Mouse (Mus musculus): ENCODE measurements at regions not wholly inside any gene's neighbourhood (a gene's known extent, or its start where the extent isn't known, plus 50 kb on each side); places are given as distances from the start of the nearest gene placed in this dataset.

DNA sequence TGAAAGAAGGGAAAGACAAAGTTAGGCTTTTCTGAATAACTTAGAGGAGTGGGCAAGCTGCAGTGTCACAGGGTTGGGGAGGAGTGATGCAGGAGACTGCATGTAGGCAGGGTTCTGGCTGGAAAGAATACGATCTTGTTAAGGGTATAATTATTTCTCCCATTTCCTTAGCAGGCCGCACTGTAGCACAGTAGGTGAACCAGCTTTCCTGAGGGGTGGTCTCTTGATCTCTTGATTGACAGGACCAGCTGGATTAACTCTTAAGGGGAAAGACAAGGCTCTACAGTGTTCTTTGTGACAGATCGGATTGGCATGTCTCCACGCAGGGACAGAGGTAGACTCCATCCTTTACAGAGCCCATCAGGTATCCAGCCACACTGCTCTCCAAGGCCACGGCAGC is 54.5 kb upstream of the Meis1 start:
- DNase-seq (ENCODE audit: low spot score) = no peak

DNA sequence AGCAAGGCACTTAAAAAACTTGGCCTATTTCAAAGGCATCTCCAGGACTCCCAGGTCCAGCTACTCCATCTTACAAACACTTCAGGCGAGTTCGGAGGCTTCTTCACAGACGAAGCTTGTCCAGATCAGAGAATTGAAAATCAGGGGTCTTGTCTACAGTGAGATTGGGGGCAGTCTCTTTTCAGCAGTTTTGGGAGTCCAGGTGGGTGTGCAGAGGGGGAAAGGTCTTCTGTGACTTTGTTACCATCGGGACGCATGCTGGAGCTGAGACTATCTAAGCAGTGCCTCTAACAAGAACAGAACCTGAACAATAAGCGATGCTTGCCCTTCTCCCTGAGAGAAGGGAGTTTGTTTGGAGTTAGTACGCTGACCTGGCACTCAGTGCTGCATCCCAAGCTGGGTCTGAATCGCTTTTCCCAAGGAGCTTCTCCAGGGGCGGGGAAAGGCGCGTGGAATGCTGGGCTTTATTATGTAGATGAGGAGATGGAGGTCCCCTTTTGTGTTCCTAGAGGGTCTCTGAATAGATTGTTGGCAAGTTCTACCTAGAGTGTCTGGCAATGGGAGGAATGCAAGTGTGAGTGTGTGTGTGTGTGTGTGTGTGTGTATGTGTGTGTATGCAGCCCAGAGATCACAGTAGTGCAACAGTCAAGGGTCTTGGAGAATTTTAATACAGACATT is 55.2 kb upstream of the Meis1 start:
- no peak for DNase-seq (ENCODE audit: low spot score)

DNA sequence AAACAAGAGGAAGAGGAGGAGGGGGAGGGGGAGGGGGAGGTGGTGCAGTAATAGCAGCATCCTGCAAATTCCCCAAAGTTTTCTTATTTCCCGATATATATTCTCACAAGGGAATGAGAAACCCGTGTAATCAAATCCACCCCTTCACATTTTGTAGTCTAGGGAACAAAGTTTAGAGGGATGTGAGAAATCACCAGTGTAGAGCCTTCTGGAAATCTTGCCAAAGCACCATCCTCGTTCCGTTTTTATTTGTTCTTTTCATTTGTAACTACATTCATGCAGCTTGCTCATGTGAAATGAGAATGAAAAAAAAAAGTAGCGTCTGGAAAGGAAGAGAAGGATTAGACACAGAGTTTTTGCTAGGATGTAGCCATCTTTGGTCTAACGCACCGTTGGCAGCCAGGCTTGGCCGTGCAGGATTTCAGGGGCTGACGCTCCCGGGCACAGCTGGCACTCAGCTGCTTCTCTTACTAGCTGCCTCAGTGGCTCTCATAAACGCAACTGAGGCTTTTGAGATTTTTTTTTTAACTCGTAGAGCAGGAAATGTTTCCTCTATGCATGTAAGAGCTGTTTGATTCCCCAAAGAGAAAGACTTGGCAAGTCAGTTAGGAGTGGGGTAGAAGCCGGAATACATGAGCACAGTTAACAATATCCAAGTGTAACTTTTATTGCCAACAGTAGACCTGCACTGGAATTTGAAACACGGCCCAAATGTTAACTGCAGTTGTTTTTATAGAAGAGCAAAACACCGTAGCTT is 72.5 kb upstream of the Meis1 start:
- DNase-seq (ENCODE audit: low spot score) = no peak

DNA sequence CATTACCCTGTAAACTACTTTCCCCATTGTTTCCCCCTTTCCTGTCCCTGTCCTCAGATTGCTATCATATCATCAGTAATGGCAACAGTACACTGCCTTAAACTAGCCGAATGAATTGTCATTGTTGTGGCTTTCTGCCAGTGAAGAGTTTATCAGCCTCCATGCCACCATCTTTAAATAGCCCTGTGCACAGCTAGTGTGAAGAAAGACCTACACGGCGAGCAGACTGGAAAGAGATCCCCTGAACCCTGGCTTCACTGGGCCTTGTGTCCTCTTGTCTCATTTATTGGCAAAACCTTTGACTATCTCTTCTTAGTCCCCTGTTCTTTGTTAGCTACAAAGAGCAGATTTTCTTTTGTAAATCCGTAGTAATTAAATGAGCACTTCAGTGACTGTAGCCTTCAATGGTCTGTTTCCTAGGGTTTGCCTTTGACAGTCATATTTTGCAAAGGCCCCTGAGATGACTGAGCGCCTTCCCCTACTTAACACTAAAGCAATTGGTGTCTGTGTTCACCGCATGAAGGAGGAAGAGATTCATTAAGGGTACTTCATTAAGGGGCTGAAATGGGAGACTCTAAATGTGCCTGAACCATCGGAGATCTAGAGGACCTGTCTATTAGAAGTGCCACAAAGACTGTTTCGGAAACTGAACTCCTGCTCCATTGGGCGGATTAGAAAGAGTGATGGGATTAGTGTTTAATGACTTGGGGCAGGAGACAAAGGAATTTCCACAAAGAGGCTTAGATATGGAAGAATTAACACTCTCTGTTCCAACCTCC is 74.4 kb upstream of the Meis1 start:
- DNase-seq (ENCODE audit: low spot score) = no peak

DNA sequence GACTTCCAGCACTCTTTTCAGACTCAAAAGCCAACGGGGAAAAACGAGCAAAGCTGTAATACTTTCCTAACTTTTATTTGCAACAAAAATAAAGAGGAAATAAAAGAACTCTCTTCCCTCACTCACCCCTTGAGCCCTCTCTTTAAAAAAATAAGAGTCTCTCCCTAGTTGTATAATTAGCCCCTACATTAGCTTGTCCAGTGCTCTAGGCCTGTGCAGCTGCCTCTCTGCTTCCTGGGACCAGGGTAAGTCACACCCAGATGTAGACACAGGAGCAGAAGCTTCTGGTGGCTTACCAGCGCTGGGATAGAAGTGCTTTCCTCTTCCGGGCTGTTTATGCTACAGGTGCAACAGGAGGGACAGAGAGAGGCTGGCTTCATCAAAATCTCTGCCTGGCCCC is 75.0 kb upstream of the Meis1 start:
- no peak for DNase-seq (ENCODE audit: low spot score)

DNA sequence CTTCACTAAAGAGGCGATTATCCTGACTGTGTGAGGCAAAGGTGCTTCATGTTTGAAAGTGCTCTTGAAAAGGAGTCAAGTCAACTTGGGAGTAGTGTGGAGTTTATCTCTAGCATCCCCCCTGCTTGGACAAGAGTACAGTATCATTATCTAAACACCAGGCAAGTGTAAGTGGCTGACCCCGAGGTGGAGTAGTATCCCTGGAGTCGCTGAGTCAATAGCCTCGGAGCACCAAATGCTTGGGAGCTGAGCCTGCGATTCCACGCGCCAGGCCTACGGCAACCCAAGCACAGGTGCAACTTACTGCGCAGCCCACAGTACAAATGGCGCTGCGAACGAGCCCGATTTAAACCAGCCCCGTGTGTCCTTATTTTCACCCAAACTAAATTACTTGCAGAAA is 75.4 kb upstream of the Meis1 start:
- DNase-seq (ENCODE audit: low spot score) = no peak

DNA sequence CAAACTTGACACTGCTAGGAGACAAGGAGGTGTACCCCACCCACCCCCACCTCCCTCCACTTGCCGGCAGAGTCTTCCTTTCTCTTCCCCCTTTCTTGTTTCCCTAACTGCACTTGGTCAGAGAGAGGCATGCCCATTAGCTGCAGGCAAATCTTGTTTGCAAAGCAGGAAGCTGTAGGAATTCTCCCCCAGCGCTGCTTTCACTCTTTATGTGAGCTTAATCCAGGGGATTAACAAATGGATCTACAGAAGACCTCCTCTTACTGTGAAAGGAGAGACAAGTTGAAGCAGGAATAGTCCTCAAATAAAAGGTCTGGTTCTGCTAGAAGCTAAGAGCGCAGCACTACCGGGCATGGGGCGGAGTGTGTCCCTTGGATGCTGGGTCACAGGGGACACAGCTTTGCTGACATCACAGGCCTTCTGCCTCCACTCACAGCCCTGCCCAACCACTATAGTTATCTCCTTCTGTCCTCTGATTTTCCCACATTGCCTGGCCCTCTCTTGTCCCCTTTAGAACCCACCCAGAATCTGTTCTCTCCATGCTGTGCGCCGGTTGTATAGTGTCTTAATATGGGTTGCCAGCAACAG is 84.3 kb upstream of the Meis1 start:
- no peak for DNase-seq (ENCODE audit: low spot score)

DNA sequence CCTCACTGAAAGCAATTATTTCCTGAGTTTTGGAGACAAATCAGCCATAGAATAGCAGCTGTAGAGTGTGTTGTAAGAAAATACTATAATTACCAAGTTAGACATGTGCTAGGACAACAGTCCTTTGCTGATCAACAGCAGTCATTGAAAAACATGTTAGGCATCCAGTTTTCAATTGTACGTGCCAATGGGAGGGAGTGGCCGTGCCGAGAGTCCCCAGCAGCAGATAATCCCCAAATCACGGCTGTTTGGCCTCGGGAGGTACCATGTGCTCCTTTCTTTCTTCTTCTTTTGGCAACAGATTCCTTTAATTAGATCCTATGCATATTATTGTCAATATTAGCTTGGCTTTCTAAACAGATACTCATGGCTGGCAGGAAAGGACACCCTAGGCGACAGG is 88.4 kb upstream of the Meis1 start:
- no peak for DNase-seq (ENCODE audit: low spot score)

DNA sequence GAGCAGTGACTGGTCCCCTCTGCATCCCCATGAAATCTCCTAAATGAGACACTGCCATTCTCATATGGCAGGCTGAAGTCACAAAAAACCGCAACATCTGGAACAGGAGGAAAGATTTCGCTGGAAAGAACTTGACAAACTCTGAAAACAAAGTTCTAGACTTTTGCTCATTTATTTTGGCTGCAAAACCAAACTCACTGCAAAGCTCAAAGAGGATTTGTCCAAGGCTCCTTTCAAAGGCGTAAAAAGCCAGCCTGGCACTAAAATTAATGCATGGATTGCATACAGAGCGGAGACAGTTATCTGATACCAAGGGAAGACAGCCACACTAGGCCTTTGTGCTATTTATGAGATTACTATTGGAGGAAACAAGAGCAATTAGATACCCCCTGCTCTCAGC is 90.3 kb upstream of the Meis1 start:
- no peak for DNase-seq (ENCODE audit: low spot score)

DNA sequence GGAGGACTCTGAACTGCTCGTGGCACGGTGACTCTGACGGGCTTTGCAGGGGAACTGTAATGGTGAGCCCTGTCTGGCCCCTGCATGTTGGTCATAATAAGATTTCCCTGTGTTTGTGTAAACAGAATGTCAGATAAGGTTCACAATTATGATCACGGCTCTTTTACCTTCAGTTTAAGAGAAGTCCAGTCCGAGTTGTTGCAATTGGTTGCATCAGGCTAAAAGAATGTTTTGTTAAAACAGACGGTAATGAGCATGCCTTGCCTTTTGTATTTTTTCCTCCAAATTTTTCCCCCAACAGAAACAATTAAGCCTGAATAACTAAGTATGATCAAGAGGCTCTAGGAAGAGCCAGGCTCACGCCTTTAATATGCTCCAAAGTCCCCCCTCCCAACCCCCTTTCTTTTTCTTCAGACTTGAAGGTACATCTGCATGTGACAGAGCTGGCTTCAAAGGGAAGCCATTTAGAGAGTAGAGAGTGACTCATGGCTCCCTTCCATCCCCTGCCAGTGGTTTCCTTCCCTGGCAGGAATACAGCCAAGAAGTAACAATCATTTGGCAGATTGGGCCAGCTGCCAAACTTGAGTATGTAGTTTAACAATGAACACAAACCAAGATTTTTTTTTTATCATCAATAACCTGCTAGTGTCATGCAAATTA is 93.3 kb upstream of the Meis1 start:
- no peak for DNase-seq (ENCODE audit: low spot score)

DNA sequence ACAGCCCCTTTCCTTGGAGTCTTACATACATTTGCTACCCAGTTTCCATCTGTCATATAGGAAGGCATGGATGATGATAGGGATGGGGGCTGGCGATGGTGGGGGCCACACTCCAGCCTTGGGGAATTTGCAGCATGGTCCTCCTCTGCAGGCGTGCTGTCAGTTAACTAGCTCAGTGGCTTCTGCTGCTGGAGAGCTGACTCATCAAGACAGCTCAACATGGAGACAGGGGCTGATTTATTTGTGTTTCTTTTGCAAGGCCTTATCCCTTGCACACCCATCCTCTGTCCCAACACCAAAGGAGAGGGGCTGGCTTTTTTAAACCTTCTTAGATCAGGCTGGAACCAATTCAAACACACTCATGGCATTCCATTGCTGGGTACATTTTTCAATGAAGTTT is 98.3 kb upstream of the Meis1 start:
- DNase-seq (ENCODE audit: low spot score) = no peak

DNA sequence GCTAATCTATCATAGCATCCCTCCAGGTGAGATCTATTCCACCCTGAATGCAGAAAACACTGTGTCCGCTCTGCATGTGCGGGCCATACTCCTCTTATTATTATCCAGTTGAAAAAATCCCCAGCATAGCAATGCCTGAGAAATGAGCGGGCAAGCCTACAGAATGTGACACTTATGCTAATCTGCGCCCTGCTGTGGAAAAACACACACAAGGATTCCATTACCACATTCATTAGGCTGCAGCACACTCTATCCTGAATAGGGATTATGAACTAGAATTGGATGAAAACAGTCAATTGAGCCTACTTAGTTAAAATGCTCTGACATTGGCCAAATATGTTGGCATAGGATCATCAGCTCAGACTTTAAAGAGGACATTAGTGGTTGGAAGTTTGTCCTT is 99.5 kb upstream of the Meis1 start:
- no peak for DNase-seq (ENCODE audit: low spot score)

DNA sequence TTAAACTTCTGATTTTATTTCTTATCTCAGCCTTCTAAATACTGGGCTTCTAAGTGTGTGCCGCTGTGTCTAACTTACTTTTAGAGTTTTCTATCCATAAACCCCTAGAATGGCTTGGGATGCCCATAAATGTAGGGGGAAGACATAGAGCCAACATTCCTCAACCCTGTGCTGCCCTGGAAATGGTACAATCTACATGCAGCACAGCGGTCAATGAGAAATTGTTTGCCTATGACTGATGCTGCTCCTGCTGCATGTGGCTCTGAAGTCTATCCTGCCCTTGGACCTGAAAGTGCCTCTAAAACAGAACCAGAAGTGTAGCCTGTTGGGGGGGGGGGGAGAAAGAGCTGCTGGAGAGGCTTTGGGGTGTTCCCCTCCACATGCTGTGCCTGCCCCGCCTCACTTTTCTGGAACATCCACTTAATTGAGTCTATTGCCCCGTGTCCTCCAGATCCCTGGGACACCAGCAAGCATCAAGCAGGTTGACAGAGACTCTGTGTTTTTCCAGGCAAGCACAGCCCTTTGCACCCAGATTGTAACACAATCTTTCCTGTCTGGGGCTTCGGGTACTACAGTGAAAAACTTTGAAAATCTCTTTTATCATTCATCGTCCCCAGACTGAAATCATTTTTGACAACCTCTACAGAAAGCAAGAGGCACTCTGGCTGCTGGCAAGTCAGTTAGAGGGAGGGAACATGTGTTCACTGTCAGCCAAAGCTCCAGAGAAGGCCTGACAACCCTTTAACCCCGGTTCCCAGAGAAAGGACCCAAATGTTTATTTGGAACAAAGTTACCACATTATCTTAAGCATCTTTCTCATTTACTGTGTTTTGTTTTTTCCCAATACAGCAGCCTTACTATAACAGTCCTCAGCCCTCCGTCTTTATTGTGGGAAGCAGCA is 101.4 kb upstream of the Meis1 start:
- peak; percentile 10 for DNase-seq (ENCODE audit: low spot score)

DNA sequence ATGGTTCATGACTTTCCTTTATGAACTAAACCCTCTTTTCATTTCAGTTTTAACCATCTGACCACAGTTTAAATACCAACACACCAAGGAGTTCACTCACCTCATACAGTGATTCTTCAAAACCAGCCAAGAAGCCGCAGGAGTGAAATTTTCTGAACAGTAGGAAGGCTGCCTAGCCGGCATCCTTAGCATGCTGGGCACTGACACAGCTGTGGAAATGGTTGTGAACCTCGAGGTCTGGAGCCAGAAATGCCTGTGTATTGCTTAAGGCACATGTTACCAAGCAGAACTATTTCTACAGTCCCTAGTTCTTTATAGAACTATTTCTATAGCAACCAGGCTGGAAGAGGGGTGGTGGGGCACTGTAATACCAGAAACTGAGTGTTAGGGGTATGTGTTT is 102.1 kb upstream of the Meis1 start:
- DNase-seq (ENCODE audit: low spot score) = no peak

DNA sequence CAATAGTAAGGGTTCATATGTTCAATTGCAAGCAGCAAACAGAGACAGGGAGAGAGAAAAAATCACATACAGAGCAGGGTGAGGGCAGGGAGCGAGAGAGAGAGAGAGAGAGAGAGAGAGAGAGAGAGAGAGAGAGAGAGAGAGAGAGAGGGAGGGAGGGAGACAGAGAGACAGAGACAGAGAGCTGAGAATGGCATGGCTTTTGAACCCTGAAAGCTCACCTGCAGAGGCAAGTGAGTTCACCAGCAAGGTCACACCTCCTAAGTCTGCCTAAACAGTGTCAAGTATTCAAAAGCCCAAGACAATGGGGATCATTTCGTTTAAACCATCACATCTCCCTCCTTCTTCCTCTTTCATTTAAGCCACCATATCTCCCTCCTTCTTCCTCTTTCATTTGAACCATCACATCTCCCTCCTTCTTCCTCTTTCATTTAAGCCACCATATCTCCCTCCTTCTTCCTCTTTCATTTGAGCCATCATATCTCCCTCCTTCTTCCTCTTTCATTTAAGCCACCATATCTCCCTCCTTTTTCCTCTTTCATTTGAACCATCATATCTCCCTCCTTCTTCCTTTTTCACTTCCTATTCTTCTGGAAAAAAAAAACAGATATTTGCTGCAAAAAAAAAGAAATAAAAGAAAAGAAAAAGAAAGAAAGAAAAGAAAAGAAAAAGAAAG is 116.7 kb upstream of the Meis1 start:
- DNase-seq (ENCODE audit: low spot score) = no peak

DNA sequence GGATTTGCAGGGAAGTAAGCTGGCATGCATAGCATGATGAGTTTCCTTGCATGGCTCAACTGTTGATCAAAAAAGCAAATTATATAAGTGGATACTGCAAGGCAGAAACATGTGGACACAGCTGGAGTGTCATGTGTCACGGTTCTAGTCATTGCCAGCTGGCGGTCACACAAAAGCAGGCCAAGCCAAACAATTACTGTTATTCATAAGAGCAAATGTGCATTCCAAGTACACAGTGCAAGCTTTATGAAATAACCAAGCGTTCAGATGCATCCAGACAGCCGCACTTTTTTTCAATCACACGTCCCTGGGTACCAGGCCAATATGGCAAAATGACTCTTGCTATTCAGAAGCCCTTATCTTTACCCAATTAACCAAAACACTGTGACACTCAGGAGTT is 119.6 kb upstream of the Meis1 start:
- peak; percentile 76 for DNase-seq (ENCODE audit: low spot score)

DNA sequence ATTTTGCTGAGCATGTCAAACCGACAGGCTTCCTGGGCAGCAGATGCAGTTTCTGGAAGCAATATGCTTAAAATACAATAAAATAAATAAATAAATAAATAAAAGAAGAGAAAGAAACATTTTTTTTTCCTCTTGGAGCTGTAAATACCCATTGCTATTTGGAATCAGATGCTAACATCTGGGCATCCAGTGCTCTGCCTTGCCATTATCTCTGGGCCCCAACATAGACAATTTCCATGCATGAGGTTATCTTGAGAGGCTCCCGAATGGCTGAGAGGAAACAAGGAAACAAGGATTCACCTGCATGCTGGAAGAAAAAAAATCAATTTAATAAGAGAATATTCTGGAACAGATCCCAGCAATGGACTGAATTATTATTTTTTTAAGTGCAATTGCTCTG is 120.0 kb upstream of the Meis1 start:
- DNase-seq (ENCODE audit: low spot score) = no peak

DNA sequence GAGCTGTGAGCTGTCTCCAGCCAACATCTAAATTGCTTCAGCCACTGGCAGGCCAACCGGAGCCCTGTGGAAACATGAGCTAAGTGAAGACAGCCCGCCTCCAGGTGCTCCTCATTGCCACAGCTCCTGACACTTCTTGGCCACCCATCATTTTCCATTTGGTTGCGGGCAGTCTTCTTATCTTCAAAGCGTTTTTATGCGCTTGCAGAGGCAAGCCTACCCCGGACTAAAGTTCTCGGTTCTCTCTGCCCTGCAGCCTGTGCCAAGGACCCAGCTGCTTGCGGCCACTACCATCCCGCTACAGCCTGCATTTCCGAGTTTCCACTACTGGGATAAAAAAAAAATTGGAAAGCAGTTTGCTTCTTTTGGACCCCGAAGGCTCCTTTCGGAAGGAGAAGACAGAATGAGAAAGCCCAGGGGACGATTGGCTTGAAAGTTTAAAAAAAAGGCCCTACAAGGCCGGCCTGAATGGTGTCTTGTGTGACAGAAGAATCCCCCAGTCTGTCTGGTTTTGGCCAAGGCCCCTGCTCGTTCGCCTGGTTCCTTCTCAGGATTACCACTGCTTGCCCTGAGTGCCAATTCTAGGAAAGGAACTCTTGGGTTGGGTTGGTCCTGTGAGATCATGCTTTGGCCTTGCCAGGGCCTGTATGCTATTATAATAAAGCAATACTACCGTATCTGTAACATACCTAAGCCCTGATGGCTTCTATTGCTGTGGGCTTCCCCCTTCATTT is 124.6 kb upstream of the Meis1 start:
- peak; percentile 24 for DNase-seq (ENCODE audit: low spot score)

DNA sequence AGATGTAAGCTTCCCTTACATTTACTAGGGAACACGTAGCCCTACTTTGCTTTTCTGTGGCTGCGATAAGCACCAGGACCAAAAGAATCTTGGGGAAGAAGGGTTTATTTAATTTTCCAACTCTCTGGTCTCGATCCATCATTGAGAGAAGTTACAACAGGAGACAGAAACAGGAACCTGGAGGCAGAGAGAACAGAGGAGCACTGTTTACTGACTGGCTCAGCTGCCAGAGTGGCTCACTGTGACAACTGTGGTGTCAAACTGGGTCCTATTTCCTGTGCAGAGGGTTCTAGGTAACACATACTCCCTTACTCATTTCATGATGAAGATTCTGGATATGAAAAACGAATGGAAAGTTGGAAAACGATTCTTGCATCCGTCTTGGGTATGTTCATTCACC is 125.7 kb upstream of the Meis1 start:
- no peak for DNase-seq (ENCODE audit: low spot score)

Data from gastrocnemius, adult 18-20 months (tissue).